Mouse (Mus musculus) liver (tissue): ENCODE data around the gene Nfatc2.

Experiments
- DNase-seq: peaks from one replicate; pipeline ENCODE4 v3.0.0-alpha.2; 2020; ENCODE audit warnings: mixed read lengths

Nfatc2 gene

DNA sequence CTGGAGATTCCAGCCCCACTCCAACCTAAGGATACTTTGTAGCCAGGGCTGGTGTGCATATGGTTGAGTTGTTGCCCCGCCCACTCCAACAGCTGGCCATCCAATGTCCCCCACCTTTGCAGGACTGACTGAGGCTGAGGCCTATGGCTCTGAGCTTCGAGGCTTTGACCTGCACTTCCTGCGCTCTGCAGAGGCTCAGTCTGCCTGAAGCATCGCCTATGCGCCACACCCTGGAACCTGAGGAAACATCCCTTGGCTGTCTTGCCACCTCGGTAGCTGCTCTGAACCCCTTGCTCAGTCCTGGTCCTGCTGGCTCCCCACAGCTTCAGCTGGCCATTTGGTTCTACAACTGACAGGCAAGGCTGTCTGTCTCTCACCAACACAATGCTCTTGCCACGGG, 24.1 kb downstream of the Nfatc2 start:
- no peak for DNase-seq

DNA sequence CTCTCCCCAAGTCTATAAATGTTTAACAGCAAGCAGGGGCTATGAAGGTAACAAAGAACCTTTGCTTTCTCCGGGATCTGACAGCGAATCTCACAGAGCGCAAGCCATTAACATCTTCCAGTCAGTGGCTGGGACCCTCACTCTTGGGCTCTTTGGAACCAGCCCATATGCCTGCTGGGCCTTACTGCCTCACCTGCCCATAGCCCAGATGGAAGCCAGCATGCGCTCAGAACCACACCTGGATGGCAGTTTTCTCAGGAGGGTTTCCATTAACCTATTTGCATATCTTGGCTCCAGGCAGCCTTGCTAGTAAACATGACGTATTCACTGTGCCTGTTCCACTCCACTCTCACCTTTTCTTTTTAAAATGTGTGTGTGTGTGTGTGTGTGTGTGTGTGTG, 25.6 kb downstream of the Nfatc2 start:
- no peak for DNase-seq

DNA sequence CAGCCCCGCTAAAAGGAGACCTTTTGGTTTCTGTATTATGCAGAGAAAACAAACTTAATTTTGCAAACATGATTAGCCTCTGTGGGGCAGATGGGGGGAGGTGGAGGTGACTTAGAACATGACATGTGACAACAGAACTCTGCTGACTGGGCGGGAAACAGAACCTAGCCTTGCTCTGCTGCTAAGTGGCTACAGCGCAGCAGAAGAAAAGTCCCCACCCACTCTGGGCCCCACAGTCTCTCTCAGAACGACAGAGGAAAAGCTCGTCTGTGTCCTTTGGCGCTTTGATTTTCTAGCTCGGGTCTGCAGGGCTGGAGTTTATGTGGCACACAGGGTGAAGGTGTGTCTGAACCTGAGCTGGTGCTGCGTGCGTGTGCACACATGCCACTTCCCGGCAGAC, 26.5 kb downstream of the Nfatc2 start:
- DNase-seq = no peak

DNA sequence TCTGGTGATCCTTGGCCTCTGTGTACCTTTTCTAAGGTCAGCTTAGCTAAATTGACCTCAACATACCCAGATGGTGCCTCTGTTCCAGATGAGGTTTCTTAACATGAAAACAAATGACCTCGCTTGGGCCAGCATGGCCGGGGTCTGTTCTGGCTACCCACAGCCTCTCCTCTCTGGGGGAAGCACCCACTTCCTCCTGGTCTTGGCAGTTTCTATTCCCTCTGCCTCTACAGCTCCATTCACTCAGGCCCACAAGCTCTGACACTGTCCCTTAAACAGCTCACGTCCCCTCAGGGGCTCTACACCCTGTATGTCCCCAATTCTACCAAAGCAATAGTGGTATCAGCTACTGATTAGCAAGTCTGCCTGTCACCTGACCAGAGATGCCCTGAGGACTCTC, 27.6 kb downstream of the Nfatc2 start:
- no peak for DNase-seq

DNA sequence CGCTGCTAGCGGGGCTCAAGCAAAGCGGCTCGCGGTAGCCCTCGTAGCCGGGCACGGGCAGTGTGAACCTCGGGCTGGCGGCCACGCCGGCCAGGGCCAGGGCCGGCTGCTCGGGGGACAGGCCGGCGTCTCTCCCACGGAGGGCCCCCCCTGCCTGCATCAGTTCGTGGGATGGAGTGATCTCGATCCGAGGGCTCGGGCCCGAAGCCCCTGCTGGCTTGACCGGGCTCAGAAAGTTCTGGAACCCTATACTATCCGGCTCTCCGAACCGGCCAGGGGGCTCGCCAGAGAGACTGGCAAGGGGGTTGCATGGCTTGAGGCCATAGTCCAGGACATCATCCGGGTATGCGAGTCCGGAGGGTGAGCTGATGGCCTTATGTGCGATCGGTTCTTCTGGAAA, 30.2 kb downstream of the Nfatc2 start:
- DNase-seq = no peak

DNA sequence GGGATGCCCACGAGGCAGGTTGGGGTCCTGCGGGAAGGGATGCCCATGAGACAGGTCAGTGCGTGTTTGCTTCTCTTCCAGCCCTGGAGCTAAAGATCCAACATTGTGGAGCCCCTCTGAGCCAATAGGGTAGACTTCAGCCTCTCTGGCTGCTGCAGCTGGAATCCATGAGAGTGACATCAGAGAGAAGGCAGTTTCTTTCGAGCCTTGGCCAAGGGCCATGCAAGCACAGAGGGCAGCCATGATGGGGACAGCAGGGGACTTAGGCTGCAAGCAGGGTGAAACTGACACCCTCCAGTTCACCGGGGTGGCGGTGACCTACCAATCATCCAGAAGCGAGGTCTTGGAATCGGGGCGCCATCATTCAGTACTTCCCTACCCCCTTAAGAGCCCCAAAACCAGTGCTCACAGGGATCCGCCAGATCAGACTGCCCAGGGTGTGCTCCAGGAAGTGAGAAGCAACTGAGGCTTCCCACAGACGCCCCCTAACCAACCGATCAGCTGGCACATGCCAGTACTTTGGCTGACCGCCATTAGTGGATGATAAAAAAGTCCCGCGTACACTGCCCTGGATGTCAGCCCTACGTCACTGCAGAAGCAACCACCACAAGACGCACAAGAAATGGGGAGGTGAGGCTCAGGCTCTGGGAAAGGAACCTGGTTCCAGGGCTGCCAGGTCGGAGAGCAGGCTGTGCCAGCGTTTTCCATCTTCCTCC, 35.8 kb downstream of the Nfatc2 start:
- no peak for DNase-seq

DNA sequence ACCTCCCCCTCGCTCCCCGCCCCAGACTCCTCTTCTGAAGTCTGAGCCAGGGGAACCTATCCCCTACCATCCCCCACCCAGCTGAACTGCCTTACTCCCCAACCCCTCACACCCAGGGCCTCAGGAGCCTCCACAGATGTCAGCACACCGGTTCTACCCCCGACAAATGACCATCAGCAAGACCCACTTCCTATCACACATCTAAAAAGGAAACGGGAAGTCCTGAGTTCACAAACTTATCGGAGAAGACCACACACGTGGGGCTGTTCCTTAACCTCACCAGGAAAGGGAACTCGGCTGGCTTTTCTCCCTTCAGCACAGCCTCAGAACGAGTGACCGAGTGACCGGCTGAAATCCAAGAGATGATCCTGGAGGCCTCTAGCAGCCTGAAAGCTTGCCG, 38.3 kb downstream of the Nfatc2 start:
- DNase-seq = no peak

DNA sequence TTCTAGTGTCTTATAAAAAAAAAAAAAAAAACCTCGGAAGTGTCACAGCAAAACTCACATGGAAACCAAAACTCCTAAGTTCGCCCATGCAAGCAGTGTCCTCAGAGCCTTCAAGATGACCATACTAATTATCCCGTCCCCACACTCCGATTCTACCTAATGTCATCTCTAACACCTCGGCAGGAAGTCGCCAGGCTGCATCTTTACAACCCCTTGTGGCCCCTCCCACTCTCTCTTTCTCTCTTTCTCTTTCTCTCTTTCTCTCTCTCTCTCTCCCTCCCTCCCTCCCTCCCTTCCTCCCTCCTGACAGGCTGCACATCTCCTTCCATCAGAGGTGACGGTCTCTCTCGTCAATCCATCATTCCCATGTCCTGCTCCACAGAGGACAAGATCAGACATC, 44.4 kb downstream of the Nfatc2 start:
- DNase-seq = no peak

DNA sequence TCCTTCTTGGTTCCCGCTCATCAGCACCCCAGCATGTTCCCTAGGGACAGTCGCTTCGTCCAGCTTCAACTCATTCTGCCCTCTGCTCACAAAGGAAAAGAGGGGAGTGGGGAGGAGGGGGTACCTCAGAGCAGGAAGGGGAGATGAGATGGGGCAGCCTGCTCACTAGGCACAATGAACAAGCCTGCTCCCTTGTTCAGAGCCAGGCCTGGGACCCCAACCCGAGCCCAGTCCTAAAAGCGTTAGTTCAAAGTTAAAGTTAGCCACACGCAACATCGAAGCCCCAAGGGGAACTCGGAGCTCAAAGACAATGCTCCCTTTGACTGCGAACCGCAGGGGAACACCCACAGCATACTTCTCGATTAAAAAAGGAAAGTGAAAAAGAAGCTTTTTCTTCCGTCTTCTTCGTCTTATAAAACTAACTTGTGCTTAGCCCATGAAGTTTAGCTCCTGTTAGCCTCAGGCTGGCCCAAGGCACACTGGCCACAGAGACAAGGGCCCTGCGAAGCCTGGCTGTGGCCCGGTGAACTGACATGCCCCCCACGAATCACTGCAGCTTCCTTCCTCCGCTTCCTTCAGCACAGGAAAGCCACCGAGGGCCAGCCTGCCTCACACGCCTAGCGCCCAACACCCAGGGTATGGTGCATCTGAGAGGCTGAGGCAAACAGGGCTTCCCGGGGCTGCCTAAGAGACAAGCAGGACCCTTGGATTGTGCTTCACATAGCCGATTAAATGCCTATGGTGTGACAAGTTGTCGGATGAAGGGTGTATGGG, 45.4 kb downstream of the Nfatc2 start:
- no peak for DNase-seq

DNA sequence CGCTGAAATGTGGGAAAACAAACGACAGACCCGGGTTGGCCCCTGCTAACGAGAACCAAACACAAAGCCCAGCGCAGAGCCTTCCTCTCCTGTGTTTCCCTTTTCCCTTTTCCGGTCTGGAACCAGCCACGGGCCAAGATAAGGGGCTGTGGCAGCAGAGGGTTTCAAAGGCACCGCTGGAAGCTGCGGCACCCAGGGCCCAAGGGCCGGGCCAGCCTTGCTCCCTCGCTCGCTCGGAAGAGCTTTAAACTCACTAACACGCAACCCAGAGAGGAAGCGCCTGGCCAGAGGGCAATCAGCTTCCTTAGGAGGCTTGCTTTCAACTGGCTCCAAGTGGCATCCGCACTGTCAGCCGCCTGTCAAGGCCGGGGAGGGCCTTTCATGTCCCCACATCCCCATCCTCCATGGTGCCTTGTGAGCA, 47.9 kb downstream of the Nfatc2 start:
- DNase-seq = peak; percentile 19

DNA sequence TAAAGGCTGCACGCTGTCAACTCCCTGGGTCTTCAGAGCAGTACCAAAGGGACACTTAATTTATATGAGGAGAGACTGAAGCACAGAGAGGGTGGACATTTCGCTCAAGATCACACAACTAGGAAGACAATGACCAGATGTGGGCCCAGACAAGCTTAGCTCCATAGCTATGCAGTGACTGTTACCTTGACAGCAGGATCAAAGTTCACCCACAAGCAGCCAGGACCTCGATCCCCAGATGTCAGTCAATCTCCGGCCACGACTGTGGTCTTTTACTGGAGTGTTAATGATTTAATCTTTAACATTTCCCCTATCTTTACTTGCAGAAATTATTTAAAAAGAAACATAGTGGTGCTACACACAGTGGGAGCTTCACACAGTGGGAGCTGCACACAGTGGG, 49.1 kb downstream of the Nfatc2 start:
- DNase-seq = no peak

DNA sequence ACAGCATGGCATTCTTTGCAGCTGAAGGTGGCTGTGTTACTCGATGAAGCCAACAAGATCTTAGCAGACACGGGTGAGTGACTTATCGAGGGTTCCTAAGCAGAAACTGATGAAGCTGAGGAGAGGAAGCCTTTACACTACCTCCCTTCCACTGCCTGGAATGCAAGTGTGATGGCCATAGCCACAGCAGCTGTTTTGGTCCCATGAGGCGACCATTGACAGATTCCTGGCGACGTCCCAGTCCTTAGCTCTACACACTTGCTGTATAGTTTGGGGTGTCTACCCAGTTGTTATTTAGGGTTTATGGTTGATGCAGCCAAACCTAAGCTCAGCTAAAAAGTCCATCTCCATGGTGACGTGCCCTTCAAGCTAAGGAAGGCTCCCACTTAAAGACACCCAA, 50.2 kb downstream of the Nfatc2 start:
- no peak for DNase-seq

DNA sequence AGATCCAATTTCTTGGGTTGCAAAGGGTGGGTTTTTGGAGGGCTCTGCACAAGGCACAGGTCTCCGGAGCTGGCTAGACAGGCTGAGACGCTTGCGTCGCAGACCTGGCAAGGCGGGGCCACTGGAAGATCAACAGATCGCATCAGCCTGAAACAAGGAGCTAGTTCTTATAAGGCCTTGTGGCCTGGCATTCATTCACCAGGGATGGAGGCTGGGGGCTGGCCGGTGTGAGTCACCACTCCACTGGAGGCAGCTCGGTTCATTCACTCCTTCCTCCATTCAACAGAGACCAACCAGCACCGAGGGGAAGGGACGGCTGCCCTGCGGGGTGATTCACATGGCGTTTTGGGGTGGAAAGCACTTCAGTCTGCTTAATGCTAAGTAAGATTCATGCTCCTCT, 52.1 kb downstream of the Nfatc2 start:
- DNase-seq = no peak

DNA sequence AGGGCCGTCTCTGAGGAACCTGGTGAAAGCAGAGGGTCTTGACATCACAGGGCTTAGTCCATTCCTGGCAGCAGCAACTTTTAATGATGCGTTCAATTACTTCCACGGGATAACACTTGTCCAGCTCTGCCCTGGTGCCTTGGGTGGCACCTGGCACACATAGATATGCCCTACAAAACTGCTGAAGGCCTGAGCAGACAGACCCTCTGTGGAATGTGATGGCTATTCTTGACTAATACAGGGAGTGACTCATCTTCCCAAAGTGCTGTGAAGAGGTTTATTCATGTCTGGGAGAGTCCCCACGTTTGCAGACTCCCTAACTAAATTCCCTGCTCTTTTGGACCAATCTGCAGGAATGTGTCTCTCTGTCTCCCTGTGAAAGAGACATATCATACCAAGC, 53.4 kb downstream of the Nfatc2 start:
- DNase-seq = no peak

DNA sequence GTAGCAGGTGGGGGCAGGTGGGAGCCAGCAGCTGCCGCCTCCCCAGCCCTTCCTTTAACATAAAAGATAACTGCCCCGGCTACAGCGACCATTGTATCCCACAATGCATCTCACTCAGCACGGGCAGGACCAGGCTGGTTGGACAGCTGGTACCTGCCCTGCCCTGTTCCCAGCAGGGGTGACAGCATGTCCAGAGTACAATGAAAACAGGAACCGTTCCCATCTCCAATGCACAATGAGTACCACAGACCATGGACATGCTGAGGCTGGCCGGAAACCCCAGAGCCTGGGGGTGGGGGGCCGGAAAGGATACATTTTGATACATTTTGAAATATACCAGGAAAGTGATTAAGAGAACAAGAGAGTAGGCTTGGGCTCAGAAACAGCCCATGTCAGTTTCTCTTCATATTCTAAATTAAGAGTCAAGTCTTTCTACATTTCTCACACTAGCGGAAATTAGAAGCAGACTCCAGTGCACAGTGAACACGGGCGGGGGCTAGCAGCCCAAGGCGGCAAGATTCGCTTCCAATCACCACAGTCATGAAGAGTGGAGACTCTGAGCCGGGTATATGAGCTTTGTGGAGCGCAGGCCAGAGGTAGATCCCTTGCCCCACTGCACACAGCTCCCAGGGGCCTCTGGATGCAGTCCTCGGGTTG, 55.4 kb downstream of the Nfatc2 start:
- no peak for DNase-seq

DNA sequence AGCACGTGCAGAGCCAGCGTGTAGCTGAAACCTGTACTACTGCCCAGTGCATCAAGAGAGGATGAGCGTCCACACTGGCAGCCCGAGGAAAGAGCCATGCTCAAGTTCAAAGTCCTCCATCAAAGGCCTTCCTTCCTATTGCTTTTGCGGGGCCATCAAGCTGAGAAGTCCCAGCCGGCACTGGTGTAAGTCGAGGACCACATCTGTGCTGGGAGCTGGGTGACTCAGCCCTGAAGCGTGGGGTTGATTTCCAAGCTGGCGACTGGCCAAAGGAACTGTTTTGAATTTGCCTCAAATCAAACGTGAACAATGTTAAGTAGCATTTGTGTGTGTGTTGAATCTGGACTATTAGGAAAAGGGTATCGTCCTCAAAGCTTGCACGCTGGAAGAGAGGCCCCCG, 57.4 kb downstream of the Nfatc2 start:
- DNase-seq = peak; percentile 34

DNA sequence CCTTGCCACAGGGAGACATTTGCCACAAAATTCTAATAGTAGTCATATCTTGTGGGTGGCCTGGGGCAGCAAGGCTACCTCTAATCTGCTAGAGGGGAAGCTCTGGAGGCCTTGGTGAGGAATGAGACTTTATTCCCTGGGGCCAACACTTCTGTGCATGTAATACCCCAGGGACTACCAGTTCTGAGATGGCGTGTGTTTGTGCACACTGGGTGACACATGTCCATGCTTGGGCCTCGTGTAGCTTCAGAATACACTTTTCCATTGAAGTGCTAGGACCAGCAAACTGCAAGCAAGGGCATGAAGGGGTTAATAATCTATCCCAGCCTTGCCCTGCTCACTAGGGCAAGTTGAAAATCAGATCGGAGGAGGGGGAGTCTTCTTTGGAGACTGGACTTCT, 58.4 kb downstream of the Nfatc2 start:
- no peak for DNase-seq

DNA sequence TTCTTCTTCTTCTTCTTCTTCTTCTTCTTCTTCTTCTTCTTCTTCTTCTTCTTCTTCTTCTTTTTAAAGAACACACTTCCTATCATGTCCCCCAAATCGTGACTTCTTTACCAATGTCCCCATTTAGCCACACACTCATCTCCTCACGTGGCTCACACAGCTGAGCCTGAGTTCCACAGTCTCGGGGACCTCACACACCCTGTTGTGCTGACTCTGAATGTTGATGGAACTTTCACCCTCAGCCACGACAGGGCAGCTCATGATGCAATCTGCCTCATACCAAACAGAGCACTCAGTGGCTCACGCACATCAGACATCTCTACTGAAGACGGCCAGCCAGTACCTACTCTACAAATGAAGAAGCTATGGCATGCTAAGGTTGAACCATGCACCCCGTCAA, 60.2 kb downstream of the Nfatc2 start:
- DNase-seq = no peak

DNA sequence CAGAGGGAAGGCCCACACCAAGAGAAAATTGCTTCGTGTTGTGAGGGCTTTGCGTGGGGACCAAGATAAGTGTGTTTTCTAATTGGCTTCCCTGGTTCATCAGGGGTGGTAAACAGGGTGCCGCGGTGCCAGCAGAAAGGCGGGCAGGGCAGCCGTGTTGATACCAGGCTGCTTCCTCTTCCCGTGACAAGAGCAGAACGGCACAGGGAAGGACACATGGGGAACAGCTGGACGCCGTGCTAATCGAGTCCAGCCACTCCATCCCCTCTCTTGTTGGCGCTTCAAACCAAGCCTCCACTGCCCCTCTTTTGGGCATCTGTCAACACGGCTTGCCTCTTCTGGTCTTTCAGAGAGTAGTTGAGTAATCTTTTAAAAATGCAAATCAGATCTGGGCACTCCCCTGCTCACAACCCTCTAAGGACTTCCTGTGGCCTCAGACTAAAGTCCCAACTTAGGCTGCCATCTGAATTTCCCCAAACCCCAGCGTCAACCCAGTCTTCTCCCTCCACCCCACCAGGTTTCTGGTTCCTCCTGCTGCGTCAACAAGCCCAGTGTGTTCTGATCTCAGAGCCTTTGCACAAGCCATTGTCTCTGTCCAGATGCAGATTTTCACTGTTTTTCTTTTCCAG, 61.7 kb downstream of the Nfatc2 start:
- DNase-seq = no peak

DNA sequence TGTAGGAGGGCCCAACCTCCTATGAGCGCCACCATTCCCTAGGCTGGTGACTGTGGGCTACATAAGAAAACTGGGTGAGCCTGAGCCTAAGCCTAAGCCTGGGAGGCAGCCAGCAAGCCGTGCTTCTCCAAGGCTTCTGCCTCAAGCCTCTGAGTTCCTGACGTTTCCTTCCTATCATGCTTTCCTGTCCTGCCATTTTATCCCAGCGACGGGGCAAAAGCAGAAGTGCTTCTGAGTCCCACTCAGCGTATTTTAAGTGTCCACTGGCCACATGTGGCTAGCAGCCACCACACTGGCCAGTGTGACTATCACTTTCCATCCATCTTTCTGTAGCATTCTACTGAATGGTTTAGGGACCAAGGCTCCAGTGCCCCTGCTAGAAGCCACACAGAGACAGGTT, 62.4 kb downstream of the Nfatc2 start:
- DNase-seq = no peak

DNA sequence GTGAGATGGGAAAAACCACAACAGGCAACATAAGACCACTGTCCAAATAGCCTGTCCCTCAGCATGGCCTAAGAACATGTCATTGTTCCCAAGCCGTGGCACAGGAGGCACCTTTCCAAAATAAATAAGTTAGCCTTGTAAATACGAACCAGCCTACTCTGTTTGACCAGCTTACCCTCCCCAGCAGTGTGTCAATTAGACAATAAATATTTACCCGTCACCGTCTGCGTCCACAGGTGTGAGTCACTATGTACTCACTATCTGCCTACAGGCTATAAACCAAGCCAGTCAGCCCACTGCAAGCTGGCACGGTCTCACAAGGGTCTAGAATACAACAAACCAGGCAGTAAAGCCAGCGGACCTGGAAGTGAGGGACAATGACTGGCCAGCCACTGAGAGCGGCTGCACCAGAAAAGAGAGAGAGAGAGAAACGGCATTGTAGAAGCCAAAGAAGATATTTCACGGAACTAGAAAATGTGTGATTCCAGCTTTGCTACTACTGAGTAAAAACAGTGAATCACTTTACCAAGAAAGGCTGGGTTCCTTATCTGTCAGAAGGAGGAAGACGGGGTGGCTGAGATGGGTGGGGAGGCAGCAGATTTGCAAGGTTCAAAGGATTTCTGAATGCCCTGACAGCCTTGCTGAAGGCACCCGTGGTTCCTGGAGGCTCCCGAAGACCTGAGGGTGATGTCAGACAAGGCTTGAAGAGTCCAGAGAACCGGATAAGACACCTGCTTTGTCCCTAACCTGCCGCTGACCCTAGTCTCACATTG, 69.2 kb downstream of the Nfatc2 start:
- no peak for DNase-seq

DNA sequence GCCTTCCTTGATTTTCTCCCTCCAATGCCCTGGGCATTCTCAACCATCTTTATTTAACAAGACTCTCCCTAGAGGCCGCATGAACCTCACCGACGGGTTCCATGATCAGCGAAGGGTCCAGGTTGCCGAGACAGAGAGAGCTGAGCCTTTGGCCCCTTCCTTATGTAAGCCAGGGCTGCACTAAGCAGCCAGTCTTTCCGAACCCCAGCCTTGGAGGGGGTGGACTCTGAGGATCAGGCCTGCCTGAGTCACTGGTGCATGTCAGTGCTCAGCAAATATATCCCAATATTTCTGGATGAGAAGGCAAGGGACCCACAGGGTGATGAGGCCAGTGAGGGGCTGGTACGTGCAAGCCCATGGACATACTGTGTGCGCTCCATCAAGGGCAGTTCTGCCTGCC, 72.9 kb downstream of the Nfatc2 start:
- no peak for DNase-seq

DNA sequence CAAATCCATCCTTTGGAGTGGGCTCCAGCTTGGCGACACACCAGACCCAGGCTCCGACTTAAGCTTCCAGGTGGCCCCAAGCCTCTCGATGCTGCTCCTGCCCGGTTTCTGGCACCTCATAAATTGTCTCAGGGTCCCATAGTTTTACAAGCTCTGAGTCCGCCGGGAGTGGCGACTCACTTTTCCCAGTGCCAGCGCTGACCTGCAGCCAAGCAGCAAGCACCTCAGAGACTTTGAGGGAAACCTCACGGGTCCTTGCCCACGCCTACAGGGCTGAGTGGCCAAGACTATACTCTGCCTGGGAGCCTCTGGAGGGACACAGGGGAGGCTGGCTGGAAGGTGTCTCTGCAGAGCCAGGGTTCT, 74.0 kb downstream of the Nfatc2 start:
- DNase-seq = no peak
